Mouse (Mus musculus): ENCODE results near the gene Cdc34. TPM values are rescaled to one million over a fixed set of nuclear protein-coding genes. Genes with fewer than 3 reads are reported as not detected.
A peak's percentile ranks its signal among the peaks of the same experiment; 100 is the strongest.

The Cdc34 gene
- polyA plus RNA-seq, 1 experiment from 2014 or later = 145 TPM

GRCm38 (mm10) chr10:79668771-79669575 is 13.0 kb upstream of the Cdc34 start, which contains the start of gene Tpgs1:
TSS of gene Tpgs1 (plus strand) at chr10:79669369.
- ATAC-seq (replicated peaks; ENCODE audit: low FRiP score, low TSS enrichment, low read depth) (peak; percentile 67), DNase-seq (ENCODE audit: low spot score) (peak; percentile 99)
- no peaks in the 10 kb centered on the region for H3K9me3 ChIP-seq (ENCODE audit: control insufficient read depth, low read length)
- no peaks in the 10 kb centered on the region for H3K27me3 ChIP-seq (replicated peaks; ENCODE audit: control insufficient read depth, insufficient read depth, low read length)
- H3K9ac ChIP-seq (ENCODE audit: low read length) = peak within 1 kb of the TSS; percentile 78
- peak within 1 kb of the TSS; percentile 82 for H3K4me2 ChIP-seq (ENCODE audit: low read length)
- peak within 1 kb of the TSS; percentile 77 for H3K4me3 ChIP-seq (ENCODE audit: low read depth, low read length)
- H3K36me3 ChIP-seq (ENCODE audit: control insufficient read depth, insufficient read depth, low read length) = peaks cover 5% of the 10 kb centered on the region
- H3K27ac ChIP-seq (ENCODE audit: low read depth) = peak within 1 kb of the TSS; percentile 90
- under 1% methylated on average over 45 of the region's 45 CpGs for WGBS
- H3K4me1 ChIP-seq (replicated peaks; ENCODE audit: control insufficient read depth, insufficient read depth, low read length) = peaks cover 11% of the 10 kb centered on the region

- ATAC-seq (replicated peaks; ENCODE audit: low FRiP score, low TSS enrichment, low read depth) (peak; percentile 54), DNase-seq (ENCODE audit: low spot score) (no peak)
- Histone ChIP-seq H3K9me3 (ENCODE audit: control insufficient read depth, low read length) (no peaks in the 10 kb centered on the region), H3K36me3 (ENCODE audit: control insufficient read depth, insufficient read depth, low read length) (peaks cover 5% of the 10 kb centered on the region), H3K4me1 (replicated peaks; ENCODE audit: control insufficient read depth, insufficient read depth, low read length) (peaks cover 11% of the 10 kb centered on the region), H3K27me3 (replicated peaks; ENCODE audit: control insufficient read depth, insufficient read depth, low read length) (no peaks in the 10 kb centered on the region), H3K4me3 (ENCODE audit: low read depth, low read length) (peak overlapping the region; percentile 77), H3K4me2 (ENCODE audit: low read length) (peak overlapping the region; percentile 82), H3K9ac (ENCODE audit: low read length) (peak overlapping the region; percentile 78), H3K27ac (ENCODE audit: low read depth) (peak overlapping the region; percentile 90)
- WGBS = under 1% methylated on average over 47 of the region's 47 CpGs
Observed at GRCm38 (mm10) chr10:79669576-79670057, 12.4 kb upstream of the Cdc34 start.

DNA sequence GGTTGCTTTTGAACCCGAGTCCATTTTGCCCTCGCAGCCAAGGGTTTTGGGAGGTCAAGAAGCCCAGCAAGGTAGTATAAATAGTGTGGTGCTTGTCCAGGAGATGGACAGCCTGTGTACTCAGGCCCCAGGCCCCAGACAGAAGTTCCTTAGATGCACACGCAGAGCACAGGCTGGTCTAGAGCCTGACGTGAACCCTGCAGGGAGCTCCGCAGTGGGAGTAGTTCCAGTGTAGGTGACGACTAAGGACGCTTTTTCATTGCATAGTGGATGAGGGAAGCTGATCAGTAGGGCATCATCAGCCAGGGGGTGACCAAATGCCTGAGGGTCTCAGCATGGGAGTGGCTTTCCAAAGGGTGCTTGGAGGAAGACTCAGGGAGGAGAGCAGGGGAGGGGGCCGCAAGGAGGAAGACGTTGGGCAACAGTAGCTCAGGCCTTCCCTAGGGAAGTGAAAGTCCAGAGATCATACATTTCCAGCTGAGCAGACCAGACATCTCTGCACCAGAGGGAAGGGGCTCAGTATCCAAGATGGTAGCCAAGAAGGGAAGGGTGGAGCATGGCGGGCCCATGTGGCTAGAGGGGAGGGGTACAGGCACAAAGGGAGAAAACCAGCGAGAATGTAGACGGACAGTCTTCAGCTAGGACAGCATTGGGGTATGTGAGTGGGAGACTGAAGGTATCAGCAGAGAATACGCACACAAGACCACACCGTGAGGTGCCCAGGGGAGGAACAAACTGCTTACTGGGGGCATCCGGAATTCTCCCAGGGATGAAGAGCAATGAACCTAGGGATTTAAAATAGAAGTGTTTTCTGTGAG is 11.7 kb upstream of the Cdc34 start:
- 31% methylated on average over 15 of the region's 15 CpGs for WGBS
- ATAC-seq (replicated peaks; ENCODE audit: low FRiP score, low TSS enrichment, low read depth) (peak; percentile 25), DNase-seq (ENCODE audit: low spot score) (no peak)
- peak overlapping the region; percentile 82 for H3K4me2 ChIP-seq (ENCODE audit: low read length)
- peaks cover 5% of the 10 kb centered on the region for H3K36me3 ChIP-seq (ENCODE audit: control insufficient read depth, insufficient read depth, low read length)
- peak overlapping the region; percentile 90; the same call in 1 of the 2 replicates for H3K27ac ChIP-seq (ENCODE audit: low read depth)
- H3K27me3 ChIP-seq (replicated peaks; ENCODE audit: control insufficient read depth, insufficient read depth, low read length) = no peaks in the 10 kb centered on the region
- H3K9ac ChIP-seq (ENCODE audit: low read length) = peak overlapping the region; percentile 78
- no peaks in the 10 kb centered on the region for H3K9me3 ChIP-seq (ENCODE audit: control insufficient read depth, low read length)
- peak overlapping the region; percentile 77 for H3K4me3 ChIP-seq (ENCODE audit: low read depth, low read length)
- peaks cover 11% of the 10 kb centered on the region for H3K4me1 ChIP-seq (replicated peaks; ENCODE audit: control insufficient read depth, insufficient read depth, low read length)

GRCm38 (mm10) chr10:79671396-79672087 is 10.5 kb upstream of the Cdc34 start:
- H3K4me3 ChIP-seq (ENCODE audit: low read depth, low read length) = no peak overlapping the region
- peak overlapping the region; percentile 82 for H3K4me2 ChIP-seq (ENCODE audit: low read length)
- peaks cover 11% of the 10 kb centered on the region for H3K4me1 ChIP-seq (replicated peaks; ENCODE audit: control insufficient read depth, insufficient read depth, low read length)
- H3K27ac ChIP-seq (ENCODE audit: low read depth) = peak overlapping the region; percentile 60; the same call in 1 of the 2 replicates
- H3K9ac ChIP-seq (ENCODE audit: low read length) = no peak overlapping the region
- ATAC-seq (replicated peaks; ENCODE audit: low FRiP score, low TSS enrichment, low read depth) = no peak
- H3K9me3 ChIP-seq (ENCODE audit: control insufficient read depth, low read length) = no peaks in the 10 kb centered on the region
- DNase-seq (ENCODE audit: low spot score) = no peak
- H3K36me3 ChIP-seq (ENCODE audit: control insufficient read depth, insufficient read depth, low read length) = peaks cover 5% of the 10 kb centered on the region
- 42% methylated on average over 6 of the region's 6 CpGs for WGBS
- no peaks in the 10 kb centered on the region for H3K27me3 ChIP-seq (replicated peaks; ENCODE audit: control insufficient read depth, insufficient read depth, low read length)

- Histone ChIP-seq H3K27ac (ENCODE audit: low read depth) (peak overlapping the region; percentile 40; the same call in 1 of the 2 replicates), H3K4me3 (ENCODE audit: low read depth, low read length) (no peak overlapping the region), H3K4me2 (ENCODE audit: low read length) (no peak overlapping the region), H3K4me1 (replicated peaks; ENCODE audit: control insufficient read depth, insufficient read depth, low read length) (peaks cover 11% of the 10 kb centered on the region), H3K9me3 (ENCODE audit: control insufficient read depth, low read length) (no peaks in the 10 kb centered on the region), H3K36me3 (ENCODE audit: control insufficient read depth, insufficient read depth, low read length) (peaks cover 5% of the 10 kb centered on the region), H3K27me3 (replicated peaks; ENCODE audit: control insufficient read depth, insufficient read depth, low read length) (no peaks in the 10 kb centered on the region), H3K9ac (ENCODE audit: low read length) (no peak overlapping the region)
- DNase-seq (ENCODE audit: low spot score) (no peak), ATAC-seq (replicated peaks; ENCODE audit: low FRiP score, low TSS enrichment, low read depth) (no peak)
- 63% methylated on average over 3 of the region's 3 CpGs for WGBS
Observed at GRCm38 (mm10) chr10:79672088-79672455, 9.9 kb upstream of the Cdc34 start.

DNA sequence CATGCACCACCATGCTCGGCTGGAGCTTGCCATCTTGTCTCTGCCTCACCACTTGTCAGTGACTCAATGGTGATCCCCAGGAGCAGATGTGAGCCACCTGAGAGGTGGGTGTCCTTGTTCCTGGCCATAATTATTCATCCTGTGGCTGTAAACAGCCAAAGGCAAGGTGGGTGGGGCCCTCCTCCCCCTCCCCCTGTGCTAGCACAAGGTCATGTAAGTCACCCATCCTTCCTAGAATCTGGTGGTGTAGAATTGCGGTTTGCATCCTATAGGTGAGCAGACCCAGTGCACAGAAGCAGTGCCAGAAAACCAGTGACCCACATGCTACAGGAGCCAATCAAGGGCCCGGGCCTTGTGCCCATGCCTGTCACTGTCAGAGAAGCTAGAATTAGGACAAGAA is 8.9 kb upstream of the Cdc34 start:
- 95% methylated on average over 3 of the region's 3 CpGs for WGBS
- Histone ChIP-seq H3K4me2 (ENCODE audit: low read length) (no peak overlapping the region), H3K9me3 (ENCODE audit: control insufficient read depth, low read length) (no peaks in the 10 kb centered on the region), H3K27me3 (replicated peaks; ENCODE audit: control insufficient read depth, insufficient read depth, low read length) (no peaks in the 10 kb centered on the region), H3K9ac (ENCODE audit: low read length) (no peak overlapping the region), H3K4me3 (ENCODE audit: low read depth, low read length) (no peak overlapping the region), H3K27ac (ENCODE audit: low read depth) (no peak overlapping the region), H3K36me3 (ENCODE audit: control insufficient read depth, insufficient read depth, low read length) (peaks cover 5% of the 10 kb centered on the region), H3K4me1 (replicated peaks; ENCODE audit: control insufficient read depth, insufficient read depth, low read length) (peaks cover 11% of the 10 kb centered on the region)
- ATAC-seq (replicated peaks; ENCODE audit: low FRiP score, low TSS enrichment, low read depth) = no peak
- DNase-seq (ENCODE audit: low spot score) = no peak

- H3K4me2 ChIP-seq (ENCODE audit: low read length) = no peak overlapping the region
- no peaks in the 10 kb centered on the region for H3K9me3 ChIP-seq (ENCODE audit: control insufficient read depth, low read length)
- no peak overlapping the region for H3K4me3 ChIP-seq (ENCODE audit: low read depth, low read length)
- no peaks in the 10 kb centered on the region for H3K27me3 ChIP-seq (replicated peaks; ENCODE audit: control insufficient read depth, insufficient read depth, low read length)
- DNase-seq (ENCODE audit: low spot score) (no peak), ATAC-seq (replicated peaks; ENCODE audit: low FRiP score, low TSS enrichment, low read depth) (no peak)
- H3K27ac ChIP-seq (ENCODE audit: low read depth) = no peak overlapping the region
- 53% methylated on average over 44 of the region's 44 CpGs for WGBS
- H3K4me1 ChIP-seq (replicated peaks; ENCODE audit: control insufficient read depth, insufficient read depth, low read length) = peaks cover 7% of the 10 kb centered on the region
- H3K36me3 ChIP-seq (ENCODE audit: control insufficient read depth, insufficient read depth, low read length) = peaks cover 5% of the 10 kb centered on the region
- H3K9ac ChIP-seq (ENCODE audit: low read length) = no peak overlapping the region
Observed at GRCm38 (mm10) chr10:79675346-79676035, 6.5 kb upstream of the Cdc34 start.
